Mouse (Mus musculus): Measurements from ENCODE around the gene Lamc1. TPM values are rescaled to one million over a fixed set of nuclear protein-coding genes. Genes with fewer than 3 reads are reported as not detected.
"Not testable (repeated sequence)": the region's sequence is repeated elsewhere in the genome, so short reads cannot be mapped to it uniquely, and the experiment has no call there.

Gene Lamc1
- polyA plus RNA-seq, 1 experiment from 2014 or later: 37.0 TPM

- H3K4me1 ChIP-seq (ENCODE audit: control insufficient read depth, insufficient read depth, low read length): no peaks in the 10 kb centered on the region
- no peaks in the 10 kb centered on the region for H3K36me3 ChIP-seq (ENCODE audit: control insufficient read depth, insufficient read depth, low read length)
- no peaks in the 10 kb centered on the region for H3K9me3 ChIP-seq (ENCODE audit: control insufficient read depth, low read length)
- no peak overlapping the region for H3K27ac ChIP-seq (ENCODE audit: low read depth, low read length)
- H3K9ac ChIP-seq (ENCODE audit: low read length): no peak overlapping the region
- no peak overlapping the region for H3K4me2 ChIP-seq (ENCODE audit: low read depth)
- 91% methylated on average over 2 of the region's 2 CpGs for WGBS
- DNase-seq (ENCODE audit: low spot score) (no peak), ATAC-seq (ENCODE audit: insufficient read depth, low FRiP score, low TSS enrichment) (no peak)
- H3K4me3 ChIP-seq (ENCODE audit: low read depth, low read length): no peak overlapping the region
- H3K27me3 ChIP-seq (ENCODE audit: control insufficient read depth, insufficient read depth, low read length): no peaks in the 10 kb centered on the region
Measured at GRCm38 (mm10) chr1:153345002-153345401, 12.4 kb upstream of the Lamc1 start.

GRCm38 (mm10) chr1:153335451-153335850 is 2.9 kb upstream of the Lamc1 start:
- H3K9me3 ChIP-seq (ENCODE audit: control insufficient read depth, low read length); H3K9ac ChIP-seq (ENCODE audit: low read length); H3K4me3 ChIP-seq (ENCODE audit: low read depth, low read length); H3K36me3 ChIP-seq (ENCODE audit: control insufficient read depth, insufficient read depth, low read length); H3K4me1 ChIP-seq (ENCODE audit: control insufficient read depth, insufficient read depth, low read length); H3K27ac ChIP-seq (ENCODE audit: low read depth, low read length); H3K4me2 ChIP-seq (ENCODE audit: low read depth); DNase-seq (ENCODE audit: low spot score); H3K27me3 ChIP-seq (ENCODE audit: control insufficient read depth, insufficient read depth, low read length); ATAC-seq (ENCODE audit: insufficient read depth, low FRiP score, low TSS enrichment): not testable (repeated sequence)
- WGBS: 93% methylated on average over 10 of the region's 10 CpGs

GRCm38 (mm10) chr1:153333296-153334121 is 923 bp upstream of the Lamc1 start:
- DNase-seq (ENCODE audit: low spot score) (peak; percentile 35), ATAC-seq (ENCODE audit: insufficient read depth, low FRiP score, low TSS enrichment) (peak; percentile 67)
- H3K4me2 ChIP-seq (ENCODE audit: low read depth): peak overlapping the region; percentile 96
- no peaks in the 10 kb centered on the region for H3K27me3 ChIP-seq (ENCODE audit: control insufficient read depth, insufficient read depth, low read length)
- no peak overlapping the region for H3K27ac ChIP-seq (ENCODE audit: low read depth, low read length)
- 9% methylated on average over 22 of the region's 22 CpGs for WGBS
- H3K9me3 ChIP-seq (ENCODE audit: control insufficient read depth, low read length): no peaks in the 10 kb centered on the region
- peak overlapping the region; percentile 39 for H3K9ac ChIP-seq (ENCODE audit: low read length)
- H3K4me1 ChIP-seq (ENCODE audit: control insufficient read depth, insufficient read depth, low read length): peaks cover 10% of the 10 kb centered on the region; the same call in 1 of the 2 replicates
- no peaks in the 10 kb centered on the region for H3K36me3 ChIP-seq (ENCODE audit: control insufficient read depth, insufficient read depth, low read length)
- H3K4me3 ChIP-seq (ENCODE audit: low read depth, low read length): peak overlapping the region; percentile 93

- peak overlapping the region; percentile 93 for H3K4me3 ChIP-seq (ENCODE audit: low read depth, low read length)
- peak overlapping the region; percentile 96 for H3K4me2 ChIP-seq (ENCODE audit: low read depth)
- H3K36me3 ChIP-seq (ENCODE audit: control insufficient read depth, insufficient read depth, low read length): no peaks in the 10 kb centered on the region
- H3K27me3 ChIP-seq (ENCODE audit: control insufficient read depth, insufficient read depth, low read length): no peaks in the 10 kb centered on the region
- H3K9me3 ChIP-seq (ENCODE audit: control insufficient read depth, low read length): no peaks in the 10 kb centered on the region
- H3K4me1 ChIP-seq (ENCODE audit: control insufficient read depth, insufficient read depth, low read length): peaks cover 10% of the 10 kb centered on the region; the same call in 1 of the 2 replicates
- DNase-seq (ENCODE audit: low spot score) (peak; percentile 65), ATAC-seq (ENCODE audit: insufficient read depth, low FRiP score, low TSS enrichment) (peak; percentile 60)
- WGBS: under 1% methylated on average over 41 of the region's 42 CpGs
- H3K27ac ChIP-seq (ENCODE audit: low read depth, low read length): peak overlapping the region; percentile 82
- H3K9ac ChIP-seq (ENCODE audit: low read length): peak overlapping the region; percentile 92
Measured at GRCm38 (mm10) chr1:153331796-153332443, 666 bp downstream of the Lamc1 start.

- Histone ChIP-seq H3K36me3 (ENCODE audit: control insufficient read depth, insufficient read depth, low read length) (no peaks in the 10 kb centered on the region), H3K27ac (ENCODE audit: low read depth, low read length) (no peak overlapping the region), H3K9me3 (ENCODE audit: control insufficient read depth, low read length) (no peaks in the 10 kb centered on the region), H3K27me3 (ENCODE audit: control insufficient read depth, insufficient read depth, low read length) (no peaks in the 10 kb centered on the region), H3K9ac (ENCODE audit: low read length) (peak overlapping the region; percentile 92), H3K4me3 (ENCODE audit: low read depth, low read length) (peak overlapping the region; percentile 93), H3K4me2 (ENCODE audit: low read depth) (peak overlapping the region; percentile 96), H3K4me1 (ENCODE audit: control insufficient read depth, insufficient read depth, low read length) (peaks cover 10% of the 10 kb centered on the region; the same call in 1 of the 2 replicates)
- ATAC-seq (ENCODE audit: insufficient read depth, low FRiP score, low TSS enrichment) (no peak), DNase-seq (ENCODE audit: low spot score) (no peak)
- WGBS: under 1% methylated on average over 4 of the region's 4 CpGs
Measured at GRCm38 (mm10) chr1:153331206-153331605, 1.4 kb downstream of the Lamc1 start.

GRCm38 (mm10) chr1:153329306-153329705 is 3.3 kb downstream of the Lamc1 start:
- Histone ChIP-seq H3K36me3 (ENCODE audit: control insufficient read depth, insufficient read depth, low read length) (no peaks in the 10 kb centered on the region), H3K9ac (ENCODE audit: low read length) (no peak overlapping the region), H3K4me1 (ENCODE audit: control insufficient read depth, insufficient read depth, low read length) (peaks cover 10% of the 10 kb centered on the region; the same call in 1 of the 2 replicates), H3K4me2 (ENCODE audit: low read depth) (no peak overlapping the region), H3K9me3 (ENCODE audit: control insufficient read depth, low read length) (no peaks in the 10 kb centered on the region), H3K4me3 (ENCODE audit: low read depth, low read length) (no peak overlapping the region), H3K27me3 (ENCODE audit: control insufficient read depth, insufficient read depth, low read length) (no peaks in the 10 kb centered on the region), H3K27ac (ENCODE audit: low read depth, low read length) (no peak overlapping the region)
- DNase-seq (ENCODE audit: low spot score): no peak
- ATAC-seq (ENCODE audit: insufficient read depth, low FRiP score, low TSS enrichment): no peak
- 85% methylated on average over 6 of the region's 6 CpGs for WGBS

GRCm38 (mm10) chr1:153327063-153327462 is 5.5 kb downstream of the Lamc1 start:
- Histone ChIP-seq H3K4me3 (ENCODE audit: low read depth, low read length) (no peak overlapping the region), H3K27ac (ENCODE audit: low read depth, low read length) (no peak overlapping the region), H3K4me2 (ENCODE audit: low read depth) (no peak overlapping the region), H3K9me3 (ENCODE audit: control insufficient read depth, low read length) (no peaks in the 10 kb centered on the region), H3K4me1 (ENCODE audit: control insufficient read depth, insufficient read depth, low read length) (peaks cover 10% of the 10 kb centered on the region; the same call in 1 of the 2 replicates), H3K36me3 (ENCODE audit: control insufficient read depth, insufficient read depth, low read length) (no peaks in the 10 kb centered on the region), H3K27me3 (ENCODE audit: control insufficient read depth, insufficient read depth, low read length) (no peaks in the 10 kb centered on the region), H3K9ac (ENCODE audit: low read length) (no peak overlapping the region)
- ATAC-seq (ENCODE audit: insufficient read depth, low FRiP score, low TSS enrichment) (no peak), DNase-seq (ENCODE audit: low spot score) (no peak)
- 89% methylated on average over 4 of the region's 4 CpGs for WGBS

GRCm38 (mm10) chr1:153326226-153326625 is 6.4 kb downstream of the Lamc1 start:
- peaks cover 6% of the 10 kb centered on the region; the same call in 1 of the 2 replicates for H3K4me1 ChIP-seq (ENCODE audit: control insufficient read depth, insufficient read depth, low read length)
- H3K4me3 ChIP-seq (ENCODE audit: low read depth, low read length): no peak overlapping the region
- DNase-seq (ENCODE audit: low spot score) (no peak), ATAC-seq (ENCODE audit: insufficient read depth, low FRiP score, low TSS enrichment) (no peak)
- H3K4me2 ChIP-seq (ENCODE audit: low read depth): no peak overlapping the region
- H3K9me3 ChIP-seq (ENCODE audit: control insufficient read depth, low read length): no peaks in the 10 kb centered on the region
- H3K36me3 ChIP-seq (ENCODE audit: control insufficient read depth, insufficient read depth, low read length): no peaks in the 10 kb centered on the region
- 85% methylated on average over 7 of the region's 7 CpGs for WGBS
- H3K9ac ChIP-seq (ENCODE audit: low read length): no peak overlapping the region
- no peaks in the 10 kb centered on the region for H3K27me3 ChIP-seq (ENCODE audit: control insufficient read depth, insufficient read depth, low read length)
- H3K27ac ChIP-seq (ENCODE audit: low read depth, low read length): no peak overlapping the region
